Mouse (Mus musculus): ENCODE results near the gene Gm6217.

The Gm6217 gene

GRCm38 (mm10) chr1:82901201-82901600 is 30.0 kb downstream of the Gm6217 start:
- Histone ChIP-seq H3K36me3 (ENCODE audit: insufficient read depth, low read length) (peaks cover 79% of the 10 kb centered on the region), H3K9me3 (ENCODE audit: low read length) (no peaks in the 10 kb centered on the region), H3K4me1 (replicated peaks; ENCODE audit: low read depth, low read length) (no peaks in the 10 kb centered on the region), H3K27me3 (ENCODE audit: insufficient read depth, low read length) (no peaks in the 10 kb centered on the region), H3K4me3 (replicated peaks; ENCODE audit: low read length) (no peak overlapping the region)
- TF ChIP-seq CTCF (conservative IDR thresholded peaks at IDR 0.05; ENCODE audit: low read length) (no peak), NANOG (IDR thresholded peaks at IDR 0.05; ENCODE audit: borderline replicate concordance, low read length) (no peak), POU5F1 (IDR thresholded peaks at IDR 0.05; ENCODE audit: borderline replicate concordance, low read length) (no peak)

- peaks cover 84% of the 10 kb centered on the region for H3K36me3 ChIP-seq (ENCODE audit: insufficient read depth, low read length)
- no peaks in the 10 kb centered on the region for H3K27me3 ChIP-seq (ENCODE audit: insufficient read depth, low read length)
- H3K4me1 ChIP-seq (replicated peaks; ENCODE audit: low read depth, low read length): no peaks in the 10 kb centered on the region
- TF ChIP-seq NANOG (IDR thresholded peaks at IDR 0.05; ENCODE audit: borderline replicate concordance, low read length): no peak
- TF ChIP-seq CTCF (conservative IDR thresholded peaks at IDR 0.05; ENCODE audit: low read length): no peak
- TF ChIP-seq POU5F1 (IDR thresholded peaks at IDR 0.05; ENCODE audit: borderline replicate concordance, low read length): no peak
- no peaks in the 10 kb centered on the region for H3K9me3 ChIP-seq (ENCODE audit: low read length)
- H3K4me3 ChIP-seq (replicated peaks; ENCODE audit: low read length): no peak overlapping the region
Measured at GRCm38 (mm10) chr1:82900567-82900966, 30.6 kb downstream of the Gm6217 start.

GRCm38 (mm10) chr1:82893269-82893668 is 37.9 kb downstream of the Gm6217 start:
- Histone ChIP-seq H3K27me3 (ENCODE audit: insufficient read depth, low read length) (no peaks in the 10 kb centered on the region), H3K4me3 (replicated peaks; ENCODE audit: low read length) (no peak overlapping the region), H3K9me3 (ENCODE audit: low read length) (no peaks in the 10 kb centered on the region), H3K36me3 (ENCODE audit: insufficient read depth, low read length) (peaks cover 92% of the 10 kb centered on the region), H3K4me1 (replicated peaks; ENCODE audit: low read depth, low read length) (no peaks in the 10 kb centered on the region)
- TF ChIP-seq NANOG (IDR thresholded peaks at IDR 0.05; ENCODE audit: borderline replicate concordance, low read length) (no peak), POU5F1 (IDR thresholded peaks at IDR 0.05; ENCODE audit: borderline replicate concordance, low read length) (no peak), CTCF (conservative IDR thresholded peaks at IDR 0.05; ENCODE audit: low read length) (no peak)
